Mouse (Mus musculus): Measurements from ENCODE around the gene Ube2dnl1. TPM values are rescaled to one million over a fixed set of nuclear protein-coding genes. Genes with fewer than 3 reads are reported as not detected.

The Ube2dnl1 gene
- not detected for total RNA-seq (2021)

DNA sequence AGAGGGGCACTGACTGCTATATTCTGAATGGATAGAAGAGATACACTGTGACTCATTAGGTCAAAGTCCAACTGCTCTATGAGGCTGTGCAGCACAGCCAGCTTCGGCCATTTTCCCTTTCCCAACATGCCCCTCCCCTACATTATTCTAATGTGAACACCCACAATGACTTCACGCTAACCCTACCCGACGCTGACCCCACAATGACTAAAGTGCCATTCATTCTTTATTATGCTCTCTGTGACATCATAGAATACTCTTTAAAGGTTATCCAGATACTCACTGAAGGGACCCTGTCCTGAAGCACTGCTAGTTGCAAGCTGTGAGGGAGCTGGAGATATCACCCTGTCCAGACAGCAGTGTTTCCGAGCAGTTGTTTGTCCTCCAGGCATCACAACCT, at the start of gene Ube2dnl1:
Gene Ube2dnl1, plus strand, starts transcription at position 301 of the 400 bp plus-strand sequence.
- DNase-seq, result no peak
- intact Hi-C loops (cut with DNase I), result no loop called here

DNA sequence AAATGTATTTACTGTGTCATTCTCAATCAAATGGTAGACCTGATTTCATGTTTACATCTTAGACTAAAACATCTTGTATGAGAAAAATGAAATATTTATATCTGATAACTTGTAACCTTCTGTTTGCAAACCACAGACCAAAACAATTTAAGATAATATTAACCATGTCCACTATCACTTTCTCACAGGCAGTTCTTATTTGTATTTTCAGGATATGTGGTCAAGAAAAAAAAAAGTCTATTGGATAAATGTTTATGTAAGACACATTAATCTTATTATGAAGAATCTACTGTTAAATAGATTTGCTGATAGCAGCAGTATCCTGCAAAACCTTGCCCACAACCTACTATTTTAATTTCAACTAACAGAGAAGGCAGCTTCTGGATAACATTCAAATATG, 9.3 kb upstream of the Ube2dnl1 start:
- no peak for DNase-seq
- intact Hi-C loops (cut with DNase I), result no loop called here

DNA sequence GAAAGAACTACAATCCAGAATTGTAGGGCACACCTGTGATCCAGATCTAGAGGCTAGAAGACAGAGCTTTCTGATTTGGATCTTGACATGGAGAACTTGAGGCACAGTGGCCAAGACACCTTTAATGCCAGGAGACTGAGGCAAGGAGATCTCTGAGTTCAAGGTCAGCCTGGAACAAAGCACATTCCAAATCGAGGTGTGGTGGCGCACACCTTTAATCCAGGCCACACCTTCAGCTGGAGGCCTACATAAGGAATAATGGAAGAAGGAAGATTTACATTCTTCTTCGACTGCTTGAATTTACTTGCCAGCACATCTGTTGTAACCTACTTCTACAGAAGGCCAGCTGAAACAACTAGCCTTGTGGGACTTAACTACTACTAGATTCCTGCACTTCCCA, 7.3 kb upstream of the Ube2dnl1 start:
- no peak for DNase-seq
- intact Hi-C loops (cut with DNase I), result no loop called here

DNA sequence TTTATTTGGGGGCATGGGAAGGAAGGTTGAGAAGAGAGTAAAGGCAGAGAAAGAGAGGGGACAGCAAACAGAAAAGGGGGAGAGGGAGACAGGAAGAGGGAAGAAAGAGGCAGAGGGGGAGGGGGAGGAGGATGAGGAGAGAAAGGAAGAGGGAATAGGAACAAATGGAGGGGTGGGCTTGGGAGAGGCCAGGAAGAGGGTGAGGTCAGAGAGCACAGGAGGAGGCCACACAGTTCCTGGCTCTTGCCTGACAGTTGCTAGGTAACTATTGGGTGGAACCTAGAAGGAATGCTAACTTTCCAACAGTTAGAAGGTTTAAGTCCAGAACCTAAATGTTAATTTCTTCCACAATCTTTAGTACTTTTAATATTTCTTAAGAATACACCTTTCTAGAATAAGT, 1.4 kb upstream of the Ube2dnl1 start:
- intact Hi-C loops (cut with DNase I), result no loop called here
- DNase-seq, result no peak

DNA sequence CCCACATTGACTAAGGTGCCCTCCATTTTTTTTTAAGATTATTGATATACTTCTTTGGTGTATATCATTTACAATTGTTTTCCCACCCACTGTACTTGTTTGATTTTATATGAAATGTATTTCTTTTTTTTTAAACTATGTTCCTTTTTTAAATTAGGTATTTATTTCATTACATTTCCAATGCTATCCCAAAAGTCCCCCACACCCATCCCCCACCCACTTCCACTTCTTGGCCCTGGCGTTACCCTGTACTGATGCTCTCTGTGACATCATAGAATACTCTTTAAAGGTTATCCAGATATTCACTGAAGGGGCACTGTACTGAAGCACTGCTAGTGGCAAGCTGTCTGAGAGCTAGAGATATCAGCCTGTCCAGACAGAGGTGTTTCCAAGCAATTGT, 2.5 kb downstream of the Ube2dnl1 start, which contains the start of gene Ube2dnl2:
Gene Ube2dnl2, plus strand, starts transcription at position 301 of the 400 bp plus-strand sequence.
- intact Hi-C loops (cut with DNase I), result no loop called here
- no peak for DNase-seq

DNA sequence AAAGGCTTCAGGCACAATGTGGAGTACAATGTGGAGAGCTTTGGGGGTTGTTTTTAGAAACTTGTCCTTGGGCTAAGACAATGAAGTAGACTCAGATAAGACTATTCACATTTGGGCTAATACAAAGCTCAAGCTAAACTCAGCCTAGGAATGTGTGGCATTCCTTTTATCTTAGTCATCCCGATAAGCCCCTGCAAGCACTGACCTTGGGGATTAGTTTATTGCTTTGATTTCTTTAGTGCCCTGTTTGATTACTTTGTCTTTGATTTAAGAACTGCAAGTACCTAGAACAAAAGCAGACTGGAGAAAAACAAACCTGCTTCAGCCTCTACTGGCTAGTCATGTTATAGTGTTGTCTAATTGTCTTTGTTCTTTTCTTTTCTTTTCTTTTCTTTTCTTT, 50.3 kb downstream of the Ube2dnl1 start:
- intact Hi-C loops (cut with DNase I), result no loop called here
- no peak for DNase-seq

Other genes with a start within 250 kb of the Ube2dnl1 start
- gene Ube2dnl2, start 2.6 kb downstream of the Ube2dnl1 start, total RNA-seq (2021), result not detected

All from left cerebral cortex, postnatal 4 days (tissue).